In the genomic region with DNA sequence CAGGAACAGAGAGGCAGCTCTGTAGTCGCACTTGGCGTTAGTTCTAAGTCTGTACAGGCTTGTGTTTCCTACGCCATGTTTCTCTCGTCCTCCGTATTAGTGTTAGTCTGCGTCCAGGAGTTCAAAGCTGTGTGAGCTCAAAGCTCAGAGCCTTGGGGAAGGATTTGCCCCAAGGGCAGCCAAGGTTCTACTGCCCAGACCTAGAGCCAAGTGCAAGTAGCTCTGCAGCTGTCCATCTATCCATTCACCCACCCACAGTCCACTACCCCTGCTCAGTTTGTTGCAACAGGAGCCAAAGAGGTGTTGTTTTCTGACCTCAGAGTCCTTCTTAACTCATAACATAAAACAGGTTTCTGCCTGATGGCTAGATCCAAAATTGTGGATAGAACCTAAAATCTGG, we compare ENCODE assay signal across 10 mouse cellular contexts.
A peak's percentile ranks its signal among the peaks of the same experiment; 100 is the strongest.
DNase-seq lines count a peak whose midpoint lies in the region; ATAC-seq and TF ChIP-seq lines count a peak whose summit lies in the region.
"Had no signal": no experiment of that assay in that cellular context is flagged by ENCODE, and none has a peak within 500 bp of the region (broad histone marks: within the 10 kb centered on the region; RNA-seq: fewer than 3 reads in every experiment).

No protein-coding gene starts in this region.

- no peak for ATAC-seq in kidney, postnatal 0 days (replicated peaks; ENCODE audit: low FRiP score, low read depth)
- no peak for ATAC-seq in forebrain, embryonic 15.5 days (replicated peaks)
- no peak for ATAC-seq in limb, embryonic 12.5 days (ENCODE audit: insufficient number of reproducible peaks, insufficient read depth, low FRiP score, low TSS enrichment, low read depth)
- ATAC-seq in stomach, embryonic 15.5 days (ENCODE audit: insufficient read depth, low FRiP score, low read depth): no peak; the same call in 1 of the 2 replicates

- H3K4me1 ChIP-seq in kidney, postnatal 0 days (replicated peaks; ENCODE audit: insufficient read depth, low read length): no peaks in the 10 kb centered on the region
- peaks cover 34% of the 10 kb centered on the region for H3K4me1 ChIP-seq in forebrain, embryonic 15.5 days
- peaks cover 42% of the 10 kb centered on the region for H3K4me1 ChIP-seq in limb, embryonic 12.5 days (replicated peaks)
- peaks cover 9% of the 10 kb centered on the region; the same call in 1 of the 2 replicates for H3K4me1 ChIP-seq in stomach, embryonic 15.5 days

- no peak overlapping the region for H3K27ac ChIP-seq in kidney, postnatal 0 days
- H3K27ac ChIP-seq in forebrain, embryonic 15.5 days (replicated peaks): peak overlapping the region; percentile 90
- peak overlapping the region; percentile 97 for H3K27ac ChIP-seq in limb, embryonic 12.5 days
- H3K27ac ChIP-seq in stomach, embryonic 15.5 days: peak overlapping the region; percentile 91; the same call in 1 of the 2 replicates

- DNase-seq in kidney, postnatal 0 days (ENCODE audit: low spot score): no peak
- no peak for DNase-seq in kidney, adult 18-20 months
- DNase-seq in gastrocnemius, adult 8-10 months (ENCODE audit: low spot score in 2 of 2): no peak
- DNase-seq in lung, postnatal 10 days: no peak
- DNase-seq: cerebellum, adult 8-10 months; kidney, adult 2 months had no signal

- H3K9me3 ChIP-seq in kidney, postnatal 0 days (replicated peaks; ENCODE audit: low read length): no peaks in the 10 kb centered on the region
- no peaks in the 10 kb centered on the region for H3K9me3 ChIP-seq in forebrain, embryonic 15.5 days
- no peaks in the 10 kb centered on the region for H3K9me3 ChIP-seq in limb, embryonic 12.5 days
- H3K9me3 ChIP-seq in stomach, embryonic 15.5 days: no peaks in the 10 kb centered on the region
- H3K9me3 ChIP-seq: heart, embryonic 12.5 days had no signal

- H3K4me3 ChIP-seq in kidney, postnatal 0 days (replicated peaks; ENCODE audit: low read depth, low read length): no peak overlapping the region
- H3K4me3 ChIP-seq in forebrain, embryonic 15.5 days: no peak overlapping the region
- H3K4me3 ChIP-seq in limb, embryonic 12.5 days (replicated peaks): no peak overlapping the region
- no peak overlapping the region for H3K4me3 ChIP-seq in stomach, embryonic 15.5 days (replicated peaks)
- H3K4me3 ChIP-seq: heart, embryonic 12.5 days had no signal

- WGBS in kidney, postnatal 0 days: 82% methylated on average over 6 of the region's 6 CpGs
- WGBS in forebrain, embryonic 15.5 days: 78% methylated on average over 6 of the region's 6 CpGs
- 87% methylated on average over 6 of the region's 6 CpGs for WGBS in limb, embryonic 12.5 days
- 74% methylated on average over 6 of the region's 6 CpGs for WGBS in stomach, embryonic 15.5 days

- no peak overlapping the region; the same call in 1 of the 2 replicates for H3K9ac ChIP-seq in kidney, postnatal 0 days (ENCODE audit: low read depth, low read length)
- H3K9ac ChIP-seq in forebrain, embryonic 15.5 days (replicated peaks): no peak overlapping the region
- H3K9ac ChIP-seq in limb, embryonic 12.5 days (replicated peaks): peak overlapping the region; percentile 5; the same call in 1 of the 2 replicates
- no peak overlapping the region for H3K9ac ChIP-seq in stomach, embryonic 15.5 days
- H3K9ac ChIP-seq: heart, embryonic 12.5 days had no signal

- peak overlapping the region; percentile 18; the same call in 1 of the 2 replicates for H3K4me2 ChIP-seq in kidney, postnatal 0 days (ENCODE audit: low read length)
- H3K4me2 ChIP-seq in forebrain, embryonic 15.5 days (replicated peaks): no peak overlapping the region
- H3K4me2 ChIP-seq in limb, embryonic 12.5 days: no peak overlapping the region
- H3K4me2 ChIP-seq in stomach, embryonic 15.5 days: no peak overlapping the region
- H3K4me2 ChIP-seq: heart, embryonic 12.5 days had no signal

- H3K36me3 ChIP-seq in kidney, postnatal 0 days (ENCODE audit: insufficient read depth, low read length): peaks cover 64% of the 10 kb centered on the region
- H3K36me3 ChIP-seq in forebrain, embryonic 15.5 days: peaks cover 28% of the 10 kb centered on the region
- peaks cover 77% of the 10 kb centered on the region for H3K36me3 ChIP-seq in limb, embryonic 12.5 days
- H3K36me3 ChIP-seq in stomach, embryonic 15.5 days: peaks cover 26% of the 10 kb centered on the region

- TF ChIP-seq CTCF in kidney, postnatal 0 days (IDR thresholded peaks at IDR 0.05; ENCODE audit: low read depth): no peak

- H3K27me3 ChIP-seq in kidney, postnatal 0 days (ENCODE audit: insufficient read depth, low read length): no peaks in the 10 kb centered on the region
- no peaks in the 10 kb centered on the region for H3K27me3 ChIP-seq in forebrain, embryonic 15.5 days
- H3K27me3 ChIP-seq in limb, embryonic 12.5 days: no peaks in the 10 kb centered on the region
- H3K27me3 ChIP-seq in stomach, embryonic 15.5 days (replicated peaks): no peaks in the 10 kb centered on the region
- H3K27me3 ChIP-seq: heart, embryonic 12.5 days had no signal
